Mouse (Mus musculus) layer of hippocampus, adult 11-12 months (tissue): ENCODE measurements around the gene Tagln3.

Experiments
- DNase-seq: peaks from one replicate; pipeline ENCODE4 v3.0.0; 2022; ENCODE audit warnings: low spot score

The Tagln3 gene

GRCm38 (mm10) chr16:45724061-45724741 is at the start of gene Tagln3:
Tagln3 (minus strand) TSS chr16:45724608.
- peak; percentile 71 for DNase-seq

- no peak for DNase-seq
Observed at GRCm38 (mm10) chr16:45770914-45771313, 46.5 kb upstream of the Tagln3 start.

GRCm38 (mm10) chr16:45767853-45768640 is 43.6 kb upstream of the Tagln3 start:
- DNase-seq = no peak

GRCm38 (mm10) chr16:45767434-45767833 is 43.0 kb upstream of the Tagln3 start:
- no peak for DNase-seq

GRCm38 (mm10) chr16:45765801-45766494 is 41.5 kb upstream of the Tagln3 start:
- no peak for DNase-seq

GRCm38 (mm10) chr16:45765102-45765501 is 40.7 kb upstream of the Tagln3 start:
- DNase-seq = no peak

- no peak for DNase-seq
Observed at GRCm38 (mm10) chr16:45762859-45763505, 38.6 kb upstream of the Tagln3 start.

- DNase-seq = no peak
Observed at GRCm38 (mm10) chr16:45761425-45761824, 37.0 kb upstream of the Tagln3 start.

- DNase-seq = no peak
Observed at GRCm38 (mm10) chr16:45758726-45759269, 34.4 kb upstream of the Tagln3 start.

- no peak for DNase-seq
Observed at GRCm38 (mm10) chr16:45757421-45758078, 33.1 kb upstream of the Tagln3 start.

- DNase-seq = peak; percentile 71
Observed at GRCm38 (mm10) chr16:45756855-45757254, 32.4 kb upstream of the Tagln3 start.

GRCm38 (mm10) chr16:45743591-45744144 is 19.3 kb upstream of the Tagln3 start:
- no peak for DNase-seq

GRCm38 (mm10) chr16:45742615-45743476 is 18.4 kb upstream of the Tagln3 start, which contains the start of gene Abhd10:
Abhd10 (minus strand) TSS chr16:45742955.
- peak; percentile 96 for DNase-seq

- DNase-seq = no peak
Observed at GRCm38 (mm10) chr16:45737880-45738279, 13.5 kb upstream of the Tagln3 start.

GRCm38 (mm10) chr16:45736724-45737123 is 12.3 kb upstream of the Tagln3 start:
- no peak for DNase-seq

GRCm38 (mm10) chr16:45729163-45729562 is 4.8 kb upstream of the Tagln3 start:
- DNase-seq = no peak

- peak; percentile 38 for DNase-seq
Observed at GRCm38 (mm10) chr16:45724742-45725102, 314 bp upstream of the Tagln3 start.

GRCm38 (mm10) chr16:45723172-45723901 is 1.1 kb downstream of the Tagln3 start:
- DNase-seq = no peak

GRCm38 (mm10) chr16:45722460-45722951 is 1.9 kb downstream of the Tagln3 start:
- peak; percentile 47 for DNase-seq
